Mouse (Mus musculus) naive thymus-derived CD4-positive, alpha-beta T cell, adult 2 months (primary cell): ENCODE measurements around the gene Crisp2.

Source experiments
- DNase-seq: peaks from one replicate; pipeline ENCODE4 v3.0.0-alpha.2; 2011; ENCODE audit warnings: low read depth

The Crisp2 gene

DNA sequence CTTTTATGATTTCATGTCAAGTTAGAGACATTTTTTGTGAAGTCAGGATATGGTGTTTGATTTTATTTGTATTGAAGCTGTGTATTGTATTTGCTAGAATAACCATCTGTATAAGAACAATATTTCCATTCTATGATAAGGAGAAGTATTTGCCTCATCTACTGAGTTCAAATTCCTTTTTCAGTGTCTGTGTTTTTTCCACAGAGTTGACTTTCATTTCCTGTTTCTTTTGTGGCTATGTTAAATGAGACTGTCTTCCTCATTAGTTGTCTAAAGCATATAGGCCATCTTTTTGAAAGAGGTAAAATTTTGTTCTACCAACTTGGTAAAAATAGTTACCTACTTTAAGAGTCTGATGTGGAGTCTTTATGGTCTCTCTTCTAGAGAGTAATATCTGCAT is 90.5 kb downstream of the Crisp2 start:
- no peak for DNase-seq
